Mouse (Mus musculus) embryonic facial prominence, embryonic 13.5 days (tissue): ENCODE data around the gene Cand1. TPM values are rescaled to one million over a fixed set of nuclear protein-coding genes. Genes with fewer than 3 reads are reported as not detected.

ENCODE experiments used
- ATAC-seq: fragments of 200-750 bp; cut with Nextera tagmentation; 2 replicates; pipeline ENCODE4 v1.8.0; 2017; ENCODE audit warnings: low read depth; ENCODE audit not compliant: insufficient number of reproducible peaks, insufficient read depth, low FRiP score, low TSS enrichment
- H3K27ac ChIP-seq: fragments of 300-500 bp; sonication (generic); 2 replicates; pipeline ENCODE4 v1.5.1; 2015; ENCODE audit warnings: moderate library complexity, mild to moderate bottlenecking, inconsistent platforms
- H3K27me3 ChIP-seq: fragments of 300-500 bp; sonication (generic); 2 replicates; pipeline ENCODE4 v1.6.1; 2015; ENCODE audit warnings: mild to moderate bottlenecking, inconsistent platforms
- H3K36me3 ChIP-seq: fragments of 300-500 bp; sonication (generic); 2 replicates; pipeline ENCODE4 v1.6.1; 2015; ENCODE audit warnings: mild to moderate bottlenecking, inconsistent platforms
- H3K4me1 ChIP-seq: fragments of 300-500 bp; sonication (generic); 2 replicates; pipeline ENCODE4 v1.6.1; 2015; ENCODE audit warnings: inconsistent platforms
- H3K4me2 ChIP-seq: fragments of 300-500 bp; sonication (generic); 2 replicates; pipeline ENCODE4 v1.6.1; 2015; ENCODE audit warnings: moderate library complexity, mild to moderate bottlenecking, inconsistent platforms
- H3K4me3 ChIP-seq: fragments of 300-500 bp; sonication (generic); 2 replicates; pipeline ENCODE4 v1.5.1; 2015; ENCODE audit warnings: mild to moderate bottlenecking, inconsistent platforms
- H3K9ac ChIP-seq: fragments of 300-500 bp; sonication (generic); 2 replicates; pipeline ENCODE4 v1.6.1; 2015; ENCODE audit warnings: mild to moderate bottlenecking, inconsistent platforms
- H3K9me3 ChIP-seq: fragments of 300-500 bp; sonication (generic); 2 replicates; pipeline ENCODE4 v1.6.1; 2016; ENCODE audit warnings: inconsistent platforms
- WGBS: fragments of 180-500 bp; shearing (Covaris S2); methylation state at CpG from one replicate; pipeline ENCODE4 v1.1.7; 2015; ENCODE audit warnings: mixed read lengths; 5-methylcytosine and 5-hydroxymethylcytosine counted together
- polyA plus RNA-seq: library from polyadenylated mRNA; unstranded; fragments of >200 nt; fragmentation: Nextera tagmentation; extraction: Ambion mirVana; gene quantifications from 2 replicates; pipeline ENCODE4 v1.2.1, GENCODE M21; 2015

Cand1 gene
- polyA plus RNA-seq, 1 experiment from 2014 or later, result 60.8 TPM

DNA sequence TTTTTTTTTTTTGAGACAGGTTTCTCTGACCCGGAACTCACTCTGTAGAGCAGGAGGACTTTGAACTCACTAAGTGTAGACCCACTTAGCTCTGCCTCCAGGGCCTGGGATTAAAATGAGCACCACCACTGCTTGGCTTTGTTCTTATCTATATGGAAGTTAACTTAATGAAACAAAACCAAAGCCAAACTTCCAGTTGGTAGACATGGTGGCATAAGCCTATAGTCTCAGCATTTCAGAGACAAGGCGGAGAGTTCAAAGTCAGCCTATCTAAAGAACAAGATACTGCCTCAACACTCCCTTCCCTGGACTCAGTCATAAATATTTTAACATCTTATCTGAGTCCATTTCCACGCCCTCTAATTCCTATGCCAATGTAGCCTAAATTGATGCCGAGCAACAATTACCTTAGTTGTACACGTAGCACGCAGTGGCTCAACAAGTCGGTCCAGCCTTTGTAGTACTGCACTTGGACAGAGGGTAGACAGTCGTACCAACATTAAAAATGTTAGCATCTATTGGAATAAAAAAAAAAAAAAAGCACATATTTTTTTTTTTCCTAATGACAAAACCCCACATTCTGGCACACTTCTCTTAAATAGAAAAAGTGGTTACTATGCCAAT lies 33.4 kb downstream of the Cand1 start:
- no peaks in the 10 kb centered on the region for H3K27me3 ChIP-seq
- no peak overlapping the region for H3K4me3 ChIP-seq
- H3K4me1 ChIP-seq, result no peaks in the 10 kb centered on the region
- no peaks in the 10 kb centered on the region for H3K9me3 ChIP-seq
- 94% methylated on average over 8 of the region's 8 CpGs for WGBS
- no peak overlapping the region for H3K4me2 ChIP-seq
- H3K27ac ChIP-seq, result no peak overlapping the region
- peaks cover 91% of the 10 kb centered on the region for H3K36me3 ChIP-seq
- ATAC-seq, result no peak
- H3K9ac ChIP-seq, result no peak overlapping the region

DNA sequence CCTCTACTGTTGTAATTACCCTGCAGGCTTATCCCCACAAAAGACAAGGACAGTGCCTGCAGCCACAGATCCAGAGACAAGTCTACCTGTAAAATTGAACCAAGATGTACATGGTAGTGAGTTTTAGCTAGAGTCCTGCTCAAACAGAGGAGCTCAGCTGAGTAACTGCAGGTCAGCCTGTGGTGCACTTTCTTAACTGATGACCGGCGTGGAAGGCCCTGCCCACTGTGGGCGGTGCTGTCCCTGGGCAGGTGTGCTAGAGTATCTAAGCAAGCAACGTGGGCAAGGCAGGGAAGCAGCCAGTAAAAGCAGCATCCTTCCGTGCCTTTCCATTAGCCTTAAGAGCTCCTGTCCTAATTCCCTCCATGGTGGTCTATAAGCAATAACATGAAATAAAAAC lies 34.6 kb downstream of the Cand1 start:
- peaks cover 88% of the 10 kb centered on the region for H3K36me3 ChIP-seq

DNA sequence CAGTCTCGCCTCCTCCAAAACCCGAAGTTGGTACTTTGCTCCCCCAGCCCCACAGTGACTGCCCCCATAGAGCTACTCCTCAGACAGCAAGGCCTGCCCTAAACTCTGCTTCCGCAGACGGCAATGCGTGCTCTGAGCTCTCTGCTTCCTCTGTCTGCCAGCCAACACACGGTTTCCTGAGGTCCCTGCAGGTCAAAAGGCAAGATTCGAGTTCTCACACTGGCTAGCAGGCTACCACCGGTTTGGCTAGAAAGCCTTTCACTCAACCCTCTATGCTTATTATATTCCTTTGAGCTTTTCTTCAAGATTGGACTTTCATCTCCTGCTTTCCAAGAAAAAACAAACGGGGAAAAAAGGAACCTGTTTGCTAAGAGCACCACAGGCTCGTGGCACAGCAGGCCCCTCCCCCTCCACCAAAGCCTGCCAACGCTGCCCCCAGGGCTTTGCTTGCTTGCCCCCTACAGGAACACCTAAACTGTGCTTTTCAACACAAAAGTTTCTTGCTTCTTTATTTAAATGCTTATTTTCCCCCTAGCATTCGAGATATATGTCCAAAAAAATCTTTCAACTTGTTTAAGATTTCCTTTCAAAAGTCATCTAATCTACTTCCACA lies 35.4 kb downstream of the Cand1 start:
- no peaks in the 10 kb centered on the region for H3K4me1 ChIP-seq
- no peaks in the 10 kb centered on the region for H3K9me3 ChIP-seq
- no peak overlapping the region for H3K27ac ChIP-seq
- no peak for ATAC-seq
- H3K9ac ChIP-seq, result no peak overlapping the region
- peaks cover 89% of the 10 kb centered on the region for H3K36me3 ChIP-seq
- WGBS, result 67% methylated on average over 12 of the region's 12 CpGs
- H3K27me3 ChIP-seq, result no peaks in the 10 kb centered on the region
- no peak overlapping the region for H3K4me3 ChIP-seq
- no peak overlapping the region for H3K4me2 ChIP-seq

More for the DNA sequence above, 34.6 kb downstream of the Cand1 start:
- no peak for ATAC-seq
- H3K4me1 ChIP-seq, result no peaks in the 10 kb centered on the region
- no peak overlapping the region for H3K27ac ChIP-seq
- H3K9me3 ChIP-seq, result no peaks in the 10 kb centered on the region
- H3K4me3 ChIP-seq, result no peak overlapping the region
- 81% methylated on average over 5 of the region's 5 CpGs for WGBS
- H3K27me3 ChIP-seq, result no peaks in the 10 kb centered on the region
- H3K9ac ChIP-seq, result no peak overlapping the region
- no peak overlapping the region for H3K4me2 ChIP-seq

- WGBS, result 95% methylated on average over 5 of the region's 5 CpGs
- H3K36me3 ChIP-seq, result peaks cover 80% of the 10 kb centered on the region
- H3K4me2 ChIP-seq, result no peak overlapping the region
- H3K9me3 ChIP-seq, result no peaks in the 10 kb centered on the region
- H3K9ac ChIP-seq, result no peak overlapping the region
- no peak overlapping the region for H3K4me3 ChIP-seq
- H3K27me3 ChIP-seq, result no peaks in the 10 kb centered on the region
- no peak overlapping the region for H3K27ac ChIP-seq
- no peaks in the 10 kb centered on the region for H3K4me1 ChIP-seq
- ATAC-seq, result no peak
These were observed 40.0 kb downstream of the Cand1 start for GRCm38 (mm10) chr10:119199864-119200263.

GRCm38 (mm10) chr10:119198186-119198880 lies 41.5 kb downstream of the Cand1 start:
- Histone ChIP-seq H3K27me3 (no peaks in the 10 kb centered on the region), H3K4me2 (no peak overlapping the region), H3K9ac (no peak overlapping the region), H3K4me1 (no peaks in the 10 kb centered on the region), H3K27ac (no peak overlapping the region), H3K4me3 (no peak overlapping the region), H3K9me3 (no peaks in the 10 kb centered on the region), H3K36me3 (peaks cover 68% of the 10 kb centered on the region)
- ATAC-seq, result no peak
- WGBS, result 90% methylated on average over 9 of the region's 9 CpGs

- H3K4me1 ChIP-seq, result no peaks in the 10 kb centered on the region
- H3K9me3 ChIP-seq, result no peaks in the 10 kb centered on the region
- no peak overlapping the region for H3K4me2 ChIP-seq
- H3K9ac ChIP-seq, result no peak overlapping the region
- no peak overlapping the region for H3K4me3 ChIP-seq
- H3K36me3 ChIP-seq, result peaks cover 62% of the 10 kb centered on the region
- 92% methylated on average over 13 of the region's 13 CpGs for WGBS
- no peak overlapping the region for H3K27ac ChIP-seq
- no peak for ATAC-seq
- H3K27me3 ChIP-seq, result no peaks in the 10 kb centered on the region
These were observed 42.2 kb downstream of the Cand1 start for GRCm38 (mm10) chr10:119197621-119198150.

DNA sequence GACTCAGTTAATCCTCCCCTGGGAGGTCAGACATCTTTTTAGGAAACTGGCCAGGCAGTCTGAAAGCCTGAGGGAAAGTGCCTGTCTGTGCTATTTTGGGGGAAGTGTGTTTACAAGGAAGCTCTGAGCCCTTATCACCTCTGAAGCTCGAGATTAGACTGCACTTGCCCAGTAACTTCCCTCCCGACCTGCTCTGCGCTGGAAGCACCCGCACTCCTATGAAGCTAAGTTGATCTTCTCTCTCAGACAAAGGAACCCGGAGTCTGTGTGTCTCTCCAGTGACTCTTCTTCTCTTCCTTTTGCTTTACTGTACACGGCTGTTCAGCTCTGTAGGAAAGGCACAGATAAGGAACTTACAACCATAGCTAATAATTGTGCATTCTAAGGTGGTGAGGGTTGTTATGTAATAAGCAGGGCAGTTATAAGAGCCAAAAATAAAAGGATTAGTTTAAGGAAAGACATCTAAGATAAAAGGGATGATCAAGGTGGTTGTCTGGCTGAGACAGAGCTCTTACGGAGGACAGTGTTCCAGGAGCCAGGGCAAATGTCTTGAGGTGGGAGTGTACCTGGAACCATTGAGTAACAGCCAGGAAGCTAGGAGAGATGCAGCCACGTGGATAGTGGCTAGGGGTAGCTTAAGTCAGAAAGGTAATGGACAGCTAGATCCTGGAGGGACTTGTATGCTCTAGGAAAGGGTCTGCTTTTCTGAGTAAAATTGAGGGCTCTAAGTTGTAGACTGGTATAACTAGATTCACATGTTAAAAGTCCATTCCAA lies 47.1 kb downstream of the Cand1 start:
- Histone ChIP-seq H3K4me2 (no peak overlapping the region), H3K9me3 (no peaks in the 10 kb centered on the region), H3K4me3 (no peak overlapping the region), H3K27ac (no peak overlapping the region), H3K9ac (no peak overlapping the region), H3K27me3 (no peaks in the 10 kb centered on the region), H3K36me3 (peaks cover 21% of the 10 kb centered on the region), H3K4me1 (no peaks in the 10 kb centered on the region)
- WGBS, result 62% methylated on average over 8 of the region's 8 CpGs
- no peak for ATAC-seq

- H3K9me3 ChIP-seq, result no peaks in the 10 kb centered on the region
- 67% methylated on average over 4 of the region's 4 CpGs for WGBS
- no peak overlapping the region for H3K4me3 ChIP-seq
- no peak overlapping the region for H3K4me2 ChIP-seq
- H3K27ac ChIP-seq, result no peak overlapping the region
- ATAC-seq, result no peak
- no peaks in the 10 kb centered on the region for H3K4me1 ChIP-seq
- no peaks in the 10 kb centered on the region for H3K36me3 ChIP-seq
- no peaks in the 10 kb centered on the region for H3K27me3 ChIP-seq
- no peak overlapping the region for H3K9ac ChIP-seq
These were observed 52.1 kb downstream of the Cand1 start for GRCm38 (mm10) chr10:119187720-119188119.

DNA sequence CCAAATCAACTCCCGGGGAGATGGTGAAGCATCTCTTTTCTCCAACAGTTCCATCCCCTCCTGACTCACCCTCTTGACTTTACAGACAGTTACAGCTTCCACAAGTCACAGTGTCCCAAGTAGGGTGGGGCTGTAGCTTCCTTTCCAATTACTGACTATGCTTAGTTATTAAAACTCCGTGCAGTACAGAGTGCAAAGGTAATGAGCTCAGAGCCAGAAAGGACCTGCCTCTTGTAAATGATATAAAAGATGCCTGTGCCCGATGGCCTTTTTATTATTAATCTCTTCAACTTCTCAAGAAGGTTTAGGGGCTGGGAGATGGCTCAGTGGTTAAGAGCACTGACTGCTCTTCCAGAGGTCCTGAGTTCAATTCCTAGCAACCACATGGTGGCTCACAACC lies 70.2 kb downstream of the Cand1 start:
- Histone ChIP-seq H3K27me3 (no peaks in the 10 kb centered on the region), H3K27ac (no peak overlapping the region), H3K4me3 (no peak overlapping the region), H3K9me3 (no peaks in the 10 kb centered on the region), H3K4me1 (0 out of 2 replicates have a peak, but pooled peaks cover 4% of the 10 kb centered on the region), H3K4me2 (no peak overlapping the region), H3K36me3 (no peaks in the 10 kb centered on the region), H3K9ac (no peak overlapping the region)
- WGBS, result 83% methylated on average over 3 of the region's 3 CpGs
- ATAC-seq, result no peak

DNA sequence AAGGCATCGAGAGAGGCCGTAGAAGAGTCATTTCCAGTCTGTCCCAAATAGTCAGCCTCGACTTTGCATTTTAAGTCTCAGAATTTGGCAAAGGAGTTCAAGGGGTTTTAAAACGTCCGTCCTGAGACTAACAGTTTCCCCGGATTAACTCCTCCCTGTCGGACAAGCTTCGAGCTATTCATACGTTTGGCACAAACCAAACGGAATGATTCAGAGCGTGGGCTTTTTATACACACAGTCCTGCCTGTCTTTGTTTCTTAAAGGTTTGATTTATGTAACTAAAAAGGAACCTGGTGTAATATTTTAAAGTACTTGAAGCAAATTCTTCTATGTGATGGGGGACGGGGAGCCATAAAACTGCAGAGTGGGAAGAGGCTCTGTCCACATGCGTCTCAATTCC lies 70.6 kb downstream of the Cand1 start:
- no peak overlapping the region for H3K4me2 ChIP-seq
- no peak overlapping the region for H3K27ac ChIP-seq
- no peak overlapping the region for H3K4me3 ChIP-seq
- H3K36me3 ChIP-seq, result no peaks in the 10 kb centered on the region
- H3K9ac ChIP-seq, result no peak overlapping the region
- no peak for ATAC-seq
- H3K4me1 ChIP-seq, result 0 out of 2 replicates have a peak, but pooled peaks cover 4% of the 10 kb centered on the region
- H3K9me3 ChIP-seq, result no peaks in the 10 kb centered on the region
- H3K27me3 ChIP-seq, result no peaks in the 10 kb centered on the region
- WGBS, result 84% methylated on average over 13 of the region's 13 CpGs

DNA sequence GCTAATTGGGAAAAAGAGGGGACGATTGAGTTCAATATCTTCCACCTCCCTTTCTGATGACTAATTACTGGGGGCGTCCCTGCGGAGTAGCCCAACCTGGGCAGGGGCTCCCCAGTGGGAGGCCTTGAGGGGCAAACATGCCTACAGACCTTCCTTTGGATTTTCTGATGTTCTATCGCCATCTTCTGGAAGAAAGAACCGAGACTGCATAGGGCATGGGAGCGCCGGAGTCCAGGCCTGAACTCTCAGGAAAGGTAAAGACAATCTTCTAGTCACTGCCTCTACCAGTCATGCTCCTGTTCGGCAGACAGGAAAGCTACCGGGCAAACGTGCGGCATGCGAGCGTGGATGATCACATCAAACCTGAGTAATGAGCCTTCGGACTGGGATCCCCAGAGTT lies 71.1 kb downstream of the Cand1 start:
- WGBS, result 36% methylated on average over 14 of the region's 14 CpGs
- ATAC-seq, result no peak
- H3K27ac ChIP-seq, result no peak overlapping the region; the same call in 1 of the 2 replicates
- H3K36me3 ChIP-seq, result no peaks in the 10 kb centered on the region
- H3K4me1 ChIP-seq, result 0 out of 2 replicates have a peak, but pooled peaks cover 7% of the 10 kb centered on the region
- H3K4me2 ChIP-seq, result no peak overlapping the region
- H3K4me3 ChIP-seq, result no peak overlapping the region
- H3K27me3 ChIP-seq, result no peaks in the 10 kb centered on the region
- H3K9me3 ChIP-seq, result no peaks in the 10 kb centered on the region
- H3K9ac ChIP-seq, result no peak overlapping the region
